Mouse (Mus musculus) Patski (cell line): Measurements from ENCODE around the gene Rbms3. TPM values are rescaled to one million over a fixed set of nuclear protein-coding genes. Genes with fewer than 3 reads are reported as not detected.

Experiments
- ATAC-seq: fragments of 100-300 bp; one replicate; pipeline ENCODE4 v1.8.0; 2021
- CTCF ChIA-PET: fragments of 350-600 bp; sonication (Branson Sonifier 250); formaldehyde crosslinking; loops from one replicate; lab custom pipeline; 2022; ENCODE audit warnings: inconsistent platforms; lab: Charles Lee
- POLR2A ChIA-PET: fragments of 350-600 bp; sonication (Branson Sonifier 250); formaldehyde crosslinking; loops from one replicate; lab custom pipeline; 2022; ENCODE audit warnings: antibody characterized with exemption, inconsistent platforms; lab: Charles Lee
- DNase-seq: peaks from one replicate; pipeline ENCODE4 v3.0.0-alpha.2; 2011; ENCODE audit warnings: low read depth, low spot score
- H3K27me3 ChIP-seq: fragments of 371-371 bp; one replicate; pipeline ENCODE4 v1.5.1; 2021
- CTCF ChIP-seq: fragments of 100-300 bp; IDR thresholded peaks from one replicate; pipeline ENCODE4 v1.5.1; 2021
- in situ Hi-C: fragments of 300-500 bp; cut with MboI; formaldehyde crosslinking; loops from 3 replicates; pipeline ENCODE4 v1.11.1; 2018; ENCODE audit warnings: low pct_unique_long_range_greater_than_20kb, mixed read lengths
- polyA plus RNA-seq: library from polyadenylated mRNA; unstranded; gene quantifications from one replicate; pipeline ENCODE4 v1.2.3, GENCODE M21; 2021

The Rbms3 gene
- polyA plus RNA-seq, 1 experiment from 2014 or later = 8.1 TPM

GRCm38 (mm10) chr9:117491866-117492265 lies 137.8 kb downstream of the Rbms3 start:
- H3K27me3 ChIP-seq = no peaks in the 10 kb centered on the region
- ChIA-PET CTCF (no interaction called here), POLR2A (no interaction called here)
- no peak for TF ChIP-seq CTCF
- in situ Hi-C loops = no loop called here
- DNase-seq (no peak), ATAC-seq (no peak)

GRCm38 (mm10) chr9:117484396-117484795 lies 145.3 kb downstream of the Rbms3 start:
- peak; percentile 56 for TF ChIP-seq CTCF
- no peaks in the 10 kb centered on the region for H3K27me3 ChIP-seq
- in situ Hi-C loops = no loop called here
- ChIA-PET CTCF (no interaction called here), POLR2A (no interaction called here)
- ATAC-seq = no peak
- DNase-seq = no peak

GRCm38 (mm10) chr9:117476753-117477152 lies 153.0 kb downstream of the Rbms3 start:
- no peaks in the 10 kb centered on the region for H3K27me3 ChIP-seq
- ChIA-PET POLR2A (interaction anchor here (1.0 kb wide), 1 partner anchor 10 kb away, joined by 4 read pairs; no protein-coding TSS in a partner anchor), CTCF (interaction anchor here (0.7 kb wide), 1 partner anchor 486 kb away, joined by 3 read pairs; no protein-coding TSS in a partner anchor)
- in situ Hi-C loops = no loop called here
- no peak for TF ChIP-seq CTCF
- no peak for DNase-seq
- ATAC-seq = no peak

- DNase-seq (peak; percentile 17), ATAC-seq (peak; percentile 69)
- POLR2A ChIA-PET = no interaction called here
- CTCF ChIA-PET = interaction anchor here (0.6 to 1.7 kb wide), 2 partner anchors 13 to 440 kb away, joined by 3 to 6 read pairs; no protein-coding TSS in a partner anchor
- TF ChIP-seq CTCF = no peak
- H3K27me3 ChIP-seq = no peaks in the 10 kb centered on the region
- in situ Hi-C loops = no loop called here
Measured at GRCm38 (mm10) chr9:117452816-117453215, 176.9 kb downstream of the Rbms3 start.

GRCm38 (mm10) chr9:117442611-117443010 lies 187.1 kb downstream of the Rbms3 start:
- no peak for TF ChIP-seq CTCF
- in situ Hi-C loops = no loop called here
- H3K27me3 ChIP-seq = peaks cover 2% of the 10 kb centered on the region
- ChIA-PET POLR2A (interaction anchor here (0.7 kb wide), 1 partner anchor 13 kb away, joined by 5 read pairs; no protein-coding TSS in a partner anchor), CTCF (no interaction called here)
- no peak for DNase-seq
- no peak for ATAC-seq

GRCm38 (mm10) chr9:117435856-117436255 lies 193.9 kb downstream of the Rbms3 start:
- TF ChIP-seq CTCF = no peak
- ChIA-PET CTCF (no interaction called here), POLR2A (no interaction called here)
- in situ Hi-C loops = no loop called here
- peaks cover 2% of the 10 kb centered on the region for H3K27me3 ChIP-seq
- no peak for DNase-seq
- no peak for ATAC-seq

- ATAC-seq = no peak
- no peak for DNase-seq
- in situ Hi-C loops = no loop called here
- TF ChIP-seq CTCF = peak; percentile 29
- CTCF ChIA-PET = no interaction called here
- POLR2A ChIA-PET = no interaction called here
- H3K27me3 ChIP-seq = no peaks in the 10 kb centered on the region
Measured at GRCm38 (mm10) chr9:117430670-117431069, 199.0 kb downstream of the Rbms3 start.

- no peak for ATAC-seq
- in situ Hi-C loops = no loop called here
- no peaks in the 10 kb centered on the region for H3K27me3 ChIP-seq
- POLR2A ChIA-PET = interaction anchor here (0.5 kb wide), 1 partner anchor 13 kb away, joined by 5 read pairs; no protein-coding TSS in a partner anchor
- CTCF ChIA-PET = no interaction called here
- no peak for DNase-seq
- TF ChIP-seq CTCF = no peak
Measured at GRCm38 (mm10) chr9:117429217-117430105, 200.3 kb downstream of the Rbms3 start.

GRCm38 (mm10) chr9:117423259-117423658 lies 206.5 kb downstream of the Rbms3 start:
- in situ Hi-C loops = no loop called here

GRCm38 (mm10) chr9:117419874-117420485 lies 209.7 kb downstream of the Rbms3 start:
- no peak for TF ChIP-seq CTCF
- ChIA-PET POLR2A (no interaction called here), CTCF (interaction anchor here (1.4 to 2.0 kb wide), 2 partner anchors 14 to 20 kb away, joined by 4 to 6 read pairs; no protein-coding TSS in a partner anchor)
- no peak for ATAC-seq
- in situ Hi-C loops = no loop called here
- no peaks in the 10 kb centered on the region for H3K27me3 ChIP-seq
- DNase-seq = no peak

More at GRCm38 (mm10) chr9:117423259-117423658, 206.5 kb downstream of the Rbms3 start:
- DNase-seq = no peak
- ChIA-PET POLR2A (no interaction called here), CTCF (no interaction called here)
- H3K27me3 ChIP-seq = no peaks in the 10 kb centered on the region
- ATAC-seq = no peak
- TF ChIP-seq CTCF = no peak

- no peaks in the 10 kb centered on the region for H3K27me3 ChIP-seq
- POLR2A ChIA-PET = interaction anchor here (0.9 kb wide), 1 partner anchor 16 kb away, joined by 3 read pairs; no protein-coding TSS in a partner anchor
- CTCF ChIA-PET = interaction anchor here (1.5 kb wide), 1 partner anchor 29 kb away, joined by 5 read pairs; no protein-coding TSS in a partner anchor
- no peak for TF ChIP-seq CTCF
- no peak for ATAC-seq
- in situ Hi-C loops = no loop called here
- DNase-seq = no peak
Measured at GRCm38 (mm10) chr9:117413181-117413580, 216.5 kb downstream of the Rbms3 start.
